Mouse (Mus musculus): ENCODE measurements around the gene Sord. TPM values are rescaled to one million over a fixed set of nuclear protein-coding genes. Genes with fewer than 3 reads are reported as not detected.

Gene Sord
- 28.9 and 32.5 TPM in 2 replicates for polyA plus RNA-seq (2012; rRNA removed)

GRCm38 (mm10) chr2:122234611-122235288 lies at the start of gene Sord:
TSS of gene Sord (plus strand) at chr2:122234749.

GRCm38 (mm10) chr2:122186106-122186505 lies 48.4 kb upstream of the Sord start, which contains the start of the genes Patl2 and Terb2:
TSS of gene Patl2 (minus strand) at chr2:122186189.
TSS of gene Terb2 (plus strand) at chr2:122186272.

DNA sequence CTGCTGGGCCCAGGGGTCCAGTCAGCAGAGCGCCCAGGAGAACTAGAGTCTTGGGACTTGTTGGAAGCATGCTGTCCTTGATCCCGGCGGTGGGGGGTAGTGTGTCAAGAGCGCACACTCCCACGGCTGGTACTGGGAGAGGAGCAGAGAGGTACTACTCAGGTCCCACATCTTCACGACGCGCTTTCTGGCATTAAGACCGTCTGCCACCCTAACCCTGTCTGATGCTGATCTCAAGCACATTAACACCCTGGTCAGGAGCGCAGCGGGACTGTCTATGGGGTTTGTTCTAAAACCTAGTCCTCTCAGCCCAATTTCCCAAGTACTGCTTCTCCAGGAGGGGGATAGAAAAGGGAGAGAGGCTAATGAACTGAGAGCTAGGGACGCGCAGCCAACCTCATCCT lies 63.5 kb downstream of the Sord start, which contains the start of gene Duox2:
Gene Duox2, minus strand, starts transcription at position 354 of the 404 bp plus-strand sequence.

DNA sequence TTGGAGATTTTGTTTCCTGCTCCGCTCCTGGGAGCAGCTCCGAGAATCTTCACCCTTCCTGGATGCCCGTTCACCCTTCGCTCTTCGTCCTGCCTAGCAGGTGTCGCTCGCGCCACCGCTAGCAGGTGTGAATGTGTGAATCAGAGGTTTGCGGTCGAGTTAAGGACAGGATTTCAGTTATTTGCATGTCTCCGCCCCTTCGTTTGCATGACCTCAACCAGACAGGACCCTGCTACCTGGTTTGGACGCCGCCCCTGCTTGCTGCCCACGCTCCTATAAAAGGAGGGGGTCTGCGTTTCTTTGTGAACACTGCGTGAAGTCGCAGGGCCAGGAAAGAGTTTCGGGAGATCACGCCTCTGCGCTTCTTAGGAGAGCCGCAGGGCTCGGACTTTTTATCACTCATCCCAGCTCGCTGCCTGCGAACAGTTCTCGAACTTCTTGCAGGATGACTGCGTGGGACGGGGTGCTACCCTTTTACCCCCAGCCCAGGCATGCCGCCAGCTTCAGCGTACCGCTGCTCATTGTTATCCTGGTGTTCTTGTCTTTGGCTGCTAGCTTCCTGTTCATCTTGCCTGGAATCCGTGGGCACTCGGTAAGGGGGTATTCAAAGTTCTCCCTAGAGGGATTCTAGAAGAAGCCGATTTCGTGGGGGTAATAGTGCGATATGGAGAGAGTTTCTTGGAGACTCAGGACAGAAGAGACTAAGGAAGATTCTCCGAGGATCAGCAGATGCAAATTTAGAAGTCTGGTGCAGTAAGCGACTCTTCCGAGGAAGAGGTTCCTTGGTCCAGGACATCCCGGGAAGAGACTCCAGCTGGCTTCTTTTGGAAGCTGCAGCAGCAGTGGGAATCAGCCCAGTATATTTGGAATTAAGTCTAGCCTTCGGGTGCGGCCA lies 64.3 kb downstream of the Sord start, which contains the start of gene Duoxa2:
Gene Duoxa2, plus strand, starts transcription at position 305 of the 895 bp plus-strand sequence.

DNA sequence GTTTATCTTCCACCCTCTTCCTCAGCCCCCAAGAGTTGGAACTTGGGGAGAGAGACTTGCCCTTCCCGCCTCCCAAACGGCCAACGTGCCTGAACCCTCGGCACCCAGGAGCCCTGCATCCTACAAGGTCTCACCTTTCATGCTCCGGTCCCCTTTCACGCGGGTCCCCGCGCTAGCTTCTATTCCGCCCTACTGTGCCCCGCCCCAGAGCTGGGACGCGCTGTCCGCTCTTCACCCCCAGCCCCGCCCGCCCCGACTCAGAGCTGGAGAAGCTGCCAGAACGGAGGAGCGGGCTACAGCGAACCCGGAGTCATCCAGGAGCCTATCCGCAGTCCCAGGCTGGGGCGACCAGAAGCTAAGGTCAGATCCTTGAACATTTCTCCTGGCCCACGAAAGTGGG lies 79.0 kb downstream of the Sord start, which contains the start of gene Duoxa1:
Gene Duoxa1, minus strand, starts transcription at position 195 of the 400 bp plus-strand sequence.

Other genes starting within 250 kb of the Sord start
- 3.3 and 4.7 TPM in 2 replicates for gene Eif3j1, start 206.2 kb upstream of the Sord start, polyA plus RNA-seq (2012; rRNA removed)
- gene Spg11, start 116.4 kb upstream of the Sord start, polyA plus RNA-seq (2012; rRNA removed) = 7.1 and 10.1 TPM in 2 replicates
- 548 and 557 TPM in 2 replicates for gene B2m, start 87.1 kb upstream of the Sord start, polyA plus RNA-seq (2012; rRNA removed)
- not detected in 2 replicates for gene Trim69, start 74.0 kb upstream of the Sord start, polyA plus RNA-seq (2012; rRNA removed)
- gene Patl2, start 48.6 kb upstream of the Sord start, polyA plus RNA-seq (2012; rRNA removed) = not detected in 2 replicates
- gene Terb2, start 48.5 kb upstream of the Sord start, polyA plus RNA-seq (2012; rRNA removed) = not detected in 2 replicates
- gene Duox2, start 63.7 kb downstream of the Sord start, polyA plus RNA-seq (2012; rRNA removed) = 43.6 and 75.1 TPM in 2 replicates
- 31.3 and 70.7 TPM in 2 replicates for gene Duoxa2, start 64.2 kb downstream of the Sord start, polyA plus RNA-seq (2012; rRNA removed)
- gene Duoxa1, start 79.0 kb downstream of the Sord start, polyA plus RNA-seq (2012; rRNA removed) = 0.57 TPM in 1 of 2 replicates, not detected in the other
- gene Duox1, start 80.9 kb downstream of the Sord start, polyA plus RNA-seq (2012; rRNA removed) = 0.12 and 0.20 TPM in 2 replicates
- 20.1 and 29.7 TPM in 2 replicates for gene Shf, start 134.4 kb downstream of the Sord start, polyA plus RNA-seq (2012; rRNA removed)
- 0.84 and 1.3 TPM in 2 replicates for gene Slc28a2, start 191.7 kb downstream of the Sord start, polyA plus RNA-seq (2012; rRNA removed)

Data from colon, adult 2 months (tissue).